Mouse (Mus musculus): ENCODE results near the gene Apom. TPM values are rescaled to one million over a fixed set of nuclear protein-coding genes. Genes with fewer than 3 reads are reported as not detected.
A peak's percentile ranks its signal among the peaks of the same experiment; 100 is the strongest.

Gene Apom
- polyA plus RNA-seq, 1 experiment from 2014 or later: 0.19 TPM

GRCm38 (mm10) chr17:35173329-35173728 lies 41.5 kb upstream of the Apom start:
- 49% methylated on average over 3 of the region's 3 CpGs for WGBS
- no peaks in the 10 kb centered on the region for H3K36me3 ChIP-seq (ENCODE audit: insufficient read depth, low read length)
- H3K27me3 ChIP-seq (replicated peaks; ENCODE audit: insufficient read depth, low read length): no peaks in the 10 kb centered on the region
- no peaks in the 10 kb centered on the region for H3K4me1 ChIP-seq (ENCODE audit: insufficient read depth, low read depth, low read length)
- H3K4me3 ChIP-seq (ENCODE audit: low read depth, low read length): no peak overlapping the region
- TF ChIP-seq EP300 (IDR thresholded peaks at IDR 0.05): no peak
- TF ChIP-seq CTCF (IDR thresholded peaks at IDR 0.05): no peak
- ATAC-seq (no peak), DNase-seq (ENCODE audit: low spot score) (no peak)
- no peak overlapping the region for H3K4me2 ChIP-seq (replicated peaks; ENCODE audit: low read depth, low read length)
- H3K9ac ChIP-seq (replicated peaks; ENCODE audit: low read depth): no peak overlapping the region
- H3K27ac ChIP-seq (ENCODE audit: low read length): no peak overlapping the region
- no peaks in the 10 kb centered on the region for H3K9me3 ChIP-seq (ENCODE audit: low read length)

GRCm38 (mm10) chr17:35172445-35173234 lies 40.8 kb upstream of the Apom start:
- no peak overlapping the region for H3K4me2 ChIP-seq (replicated peaks; ENCODE audit: low read depth, low read length)
- no peaks in the 10 kb centered on the region for H3K27me3 ChIP-seq (replicated peaks; ENCODE audit: insufficient read depth, low read length)
- H3K9me3 ChIP-seq (ENCODE audit: low read length): no peaks in the 10 kb centered on the region
- DNase-seq (ENCODE audit: low spot score): no peak
- TF ChIP-seq CTCF (IDR thresholded peaks at IDR 0.05): no peak
- TF ChIP-seq EP300 (IDR thresholded peaks at IDR 0.05): no peak
- ATAC-seq: no peak
- no peaks in the 10 kb centered on the region for H3K4me1 ChIP-seq (ENCODE audit: insufficient read depth, low read depth, low read length)
- no peak overlapping the region for H3K27ac ChIP-seq (ENCODE audit: low read length)
- 61% methylated on average over 11 of the region's 11 CpGs for WGBS
- no peak overlapping the region for H3K4me3 ChIP-seq (ENCODE audit: low read depth, low read length)
- no peak overlapping the region for H3K9ac ChIP-seq (replicated peaks; ENCODE audit: low read depth)
- no peaks in the 10 kb centered on the region for H3K36me3 ChIP-seq (ENCODE audit: insufficient read depth, low read length)

- H3K27me3 ChIP-seq (replicated peaks; ENCODE audit: insufficient read depth, low read length): no peaks in the 10 kb centered on the region
- DNase-seq (ENCODE audit: low spot score) (peak; percentile 82), ATAC-seq (no peak)
- 17% methylated on average over 4 of the region's 4 CpGs for WGBS
- peak; percentile 76 for TF ChIP-seq CTCF (IDR thresholded peaks at IDR 0.05)
- TF ChIP-seq EP300 (IDR thresholded peaks at IDR 0.05): no peak
- peaks cover 7% of the 10 kb centered on the region; the same call in 1 of the 2 replicates for H3K4me1 ChIP-seq (ENCODE audit: insufficient read depth, low read depth, low read length)
- no peak overlapping the region for H3K27ac ChIP-seq (ENCODE audit: low read length)
- H3K9me3 ChIP-seq (ENCODE audit: low read length): no peaks in the 10 kb centered on the region
- H3K4me2 ChIP-seq (replicated peaks; ENCODE audit: low read depth, low read length): no peak overlapping the region
- H3K4me3 ChIP-seq (ENCODE audit: low read depth, low read length): no peak overlapping the region
- H3K36me3 ChIP-seq (ENCODE audit: insufficient read depth, low read length): no peaks in the 10 kb centered on the region
- no peak overlapping the region for H3K9ac ChIP-seq (replicated peaks; ENCODE audit: low read depth)
These were observed 36.8 kb upstream of the Apom start for GRCm38 (mm10) chr17:35168541-35169207.

- DNase-seq (ENCODE audit: low spot score): no peak
- Histone ChIP-seq H3K4me1 (ENCODE audit: insufficient read depth, low read depth, low read length) (peaks cover 7% of the 10 kb centered on the region; the same call in 1 of the 2 replicates), H3K27ac (ENCODE audit: low read length) (no peak overlapping the region), H3K9ac (replicated peaks; ENCODE audit: low read depth) (no peak overlapping the region), H3K9me3 (ENCODE audit: low read length) (no peaks in the 10 kb centered on the region), H3K4me3 (ENCODE audit: low read depth, low read length) (no peak overlapping the region), H3K4me2 (replicated peaks; ENCODE audit: low read depth, low read length) (no peak overlapping the region), H3K36me3 (ENCODE audit: insufficient read depth, low read length) (no peaks in the 10 kb centered on the region), H3K27me3 (replicated peaks; ENCODE audit: insufficient read depth, low read length) (no peaks in the 10 kb centered on the region)
- 86% methylated on average over 7 of the region's 7 CpGs for WGBS
- ATAC-seq: no peak
- no peak for TF ChIP-seq EP300 (IDR thresholded peaks at IDR 0.05)
- no peak for TF ChIP-seq CTCF (IDR thresholded peaks at IDR 0.05)
These were observed 35.9 kb upstream of the Apom start for GRCm38 (mm10) chr17:35167794-35168193.

- Histone ChIP-seq H3K27ac (ENCODE audit: low read length) (peak overlapping the region; percentile 96; the same call in 1 of the 2 replicates), H3K9ac (replicated peaks; ENCODE audit: low read depth) (no peak overlapping the region), H3K4me3 (ENCODE audit: low read depth, low read length) (no peak overlapping the region), H3K27me3 (replicated peaks; ENCODE audit: insufficient read depth, low read length) (no peaks in the 10 kb centered on the region), H3K9me3 (ENCODE audit: low read length) (no peaks in the 10 kb centered on the region), H3K4me2 (replicated peaks; ENCODE audit: low read depth, low read length) (no peak overlapping the region), H3K36me3 (ENCODE audit: insufficient read depth, low read length) (0 out of 2 replicates have a peak, but pooled peaks cover 5% of the 10 kb centered on the region), H3K4me1 (ENCODE audit: insufficient read depth, low read depth, low read length) (peaks cover 12% of the 10 kb centered on the region)
- no peak for ATAC-seq
- peak; percentile 81 for DNase-seq (ENCODE audit: low spot score)
- 69% methylated on average over 8 of the region's 8 CpGs for WGBS
- TF ChIP-seq CTCF (IDR thresholded peaks at IDR 0.05) (peak; percentile 83), EP300 (IDR thresholded peaks at IDR 0.05) (no peak)
These were observed 34.6 kb upstream of the Apom start for GRCm38 (mm10) chr17:35166352-35167035.
